Mouse (Mus musculus): ENCODE measurements around the gene Klk7.

Klk7 gene

DNA sequence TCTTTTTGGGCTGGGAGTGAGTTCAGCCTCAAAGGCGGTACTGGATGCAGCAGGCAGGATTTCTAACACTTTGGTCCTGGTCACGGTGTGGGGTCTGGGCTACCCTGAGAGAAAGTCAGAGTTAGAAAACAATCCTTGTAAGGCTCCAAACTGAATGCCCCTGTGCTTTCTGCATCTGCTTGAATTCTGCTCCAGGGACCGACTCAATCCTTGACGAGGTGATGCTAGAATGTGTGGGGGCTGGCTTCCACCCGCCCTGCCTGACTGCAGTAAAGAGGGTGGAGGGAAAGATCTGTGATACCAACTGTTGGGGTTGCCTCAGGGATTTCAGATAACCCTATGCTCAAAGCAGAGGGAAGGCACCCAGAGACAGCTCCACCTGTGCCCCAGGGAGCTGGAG lies at the start of gene Klk7:
Gene Klk7, plus strand, starts transcription at position 301 of the 400 bp plus-strand sequence.
- DNase-seq, result no peak

DNA sequence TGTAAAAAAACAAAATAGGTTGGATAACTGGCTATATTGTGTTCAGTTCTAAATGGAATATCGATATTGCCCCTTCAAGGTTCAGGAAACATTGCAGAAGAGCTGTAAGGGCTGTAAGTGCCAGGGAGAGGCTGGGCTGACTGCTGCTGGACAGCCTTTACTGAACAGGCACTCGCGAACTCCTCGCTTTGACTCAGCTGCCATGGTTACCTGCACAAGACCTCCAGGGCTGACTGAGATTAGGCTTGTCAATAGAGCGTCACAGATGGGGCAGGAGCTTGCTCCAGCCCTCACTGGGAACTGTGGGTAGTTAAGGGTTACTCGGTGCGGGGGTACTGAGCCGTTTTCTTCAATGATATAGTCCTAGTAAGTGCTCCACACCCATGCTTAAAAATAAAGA lies 44.6 kb upstream of the Klk7 start:
- DNase-seq, result no peak

DNA sequence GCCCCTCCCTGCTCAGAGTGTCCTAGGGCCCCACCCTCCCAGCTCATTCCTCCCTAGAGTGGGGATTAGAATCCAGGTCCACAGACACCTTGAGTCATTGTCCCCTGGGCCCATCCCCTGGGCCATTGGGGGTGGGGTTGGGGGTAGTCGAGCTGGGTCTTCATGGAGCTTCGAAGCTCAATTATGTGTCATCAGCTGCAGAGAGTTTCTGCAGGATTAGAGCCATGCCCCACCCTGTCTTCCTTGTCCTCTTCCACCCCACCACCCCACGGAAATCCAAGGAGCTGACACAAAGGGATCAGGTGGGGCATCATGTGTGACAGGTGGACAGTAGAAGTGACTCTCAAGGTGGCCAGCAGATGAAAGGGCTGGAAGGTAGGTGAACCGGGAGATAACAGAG lies 42.5 kb upstream of the Klk7 start, which contains the start of gene Klk12:
Gene Klk12, plus strand, starts transcription at position 301 of the 400 bp plus-strand sequence.
- DNase-seq, result no peak

DNA sequence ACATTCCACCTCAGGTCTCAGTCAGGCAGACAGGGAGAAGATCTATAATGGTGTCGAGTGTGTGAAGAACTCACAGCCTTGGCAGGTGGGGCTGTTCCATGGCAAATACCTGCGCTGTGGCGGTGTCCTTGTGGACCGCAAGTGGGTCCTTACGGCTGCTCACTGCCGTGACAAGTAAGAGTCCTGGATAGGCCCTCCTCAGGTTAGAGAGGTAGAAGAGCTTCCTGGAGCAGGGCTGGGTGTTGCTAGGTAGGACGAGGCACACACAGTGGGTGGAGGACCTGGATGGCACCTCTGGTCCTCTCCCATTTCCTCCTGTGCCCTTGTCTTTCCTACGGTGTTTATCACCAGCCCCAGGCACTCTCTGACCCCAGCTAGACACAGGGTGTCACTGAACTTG lies 41.5 kb upstream of the Klk7 start:
- no peak for DNase-seq

DNA sequence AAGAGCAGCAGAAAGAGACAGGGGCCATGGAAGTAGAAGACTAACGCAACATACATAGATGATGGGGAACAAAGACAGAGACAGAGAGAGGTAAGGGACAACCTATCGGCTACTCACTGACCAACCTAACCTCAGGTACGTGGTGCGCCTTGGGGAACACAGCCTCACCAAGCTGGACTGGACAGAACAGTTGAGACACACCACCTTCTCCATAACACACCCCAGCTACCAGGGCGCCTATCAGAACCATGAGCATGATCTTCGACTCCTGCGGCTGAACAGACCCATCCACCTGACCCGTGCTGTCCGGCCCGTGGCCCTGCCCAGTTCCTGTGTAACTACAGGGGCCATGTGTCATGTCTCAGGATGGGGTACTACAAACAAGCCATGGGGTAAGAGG lies 40.4 kb upstream of the Klk7 start:
- DNase-seq, result no peak

DNA sequence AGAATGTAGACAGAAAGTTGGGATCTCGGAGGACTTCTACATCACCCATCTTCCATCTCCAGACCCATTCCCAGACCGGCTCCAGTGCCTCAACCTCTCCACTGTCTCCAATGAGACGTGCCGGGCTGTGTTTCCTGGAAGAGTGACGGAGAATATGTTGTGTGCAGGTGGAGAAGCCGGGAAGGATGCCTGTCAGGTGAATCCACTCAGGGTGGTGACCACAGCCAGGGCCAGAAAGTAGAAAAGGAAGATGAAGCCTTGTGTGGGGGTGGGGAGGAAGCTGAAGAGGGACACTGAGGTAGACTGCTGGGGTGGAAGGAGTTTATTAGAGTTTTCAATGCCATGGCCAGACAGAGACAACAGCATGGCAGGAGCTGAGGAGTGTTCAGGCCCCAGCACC lies 39.2 kb upstream of the Klk7 start:
- no peak for DNase-seq

DNA sequence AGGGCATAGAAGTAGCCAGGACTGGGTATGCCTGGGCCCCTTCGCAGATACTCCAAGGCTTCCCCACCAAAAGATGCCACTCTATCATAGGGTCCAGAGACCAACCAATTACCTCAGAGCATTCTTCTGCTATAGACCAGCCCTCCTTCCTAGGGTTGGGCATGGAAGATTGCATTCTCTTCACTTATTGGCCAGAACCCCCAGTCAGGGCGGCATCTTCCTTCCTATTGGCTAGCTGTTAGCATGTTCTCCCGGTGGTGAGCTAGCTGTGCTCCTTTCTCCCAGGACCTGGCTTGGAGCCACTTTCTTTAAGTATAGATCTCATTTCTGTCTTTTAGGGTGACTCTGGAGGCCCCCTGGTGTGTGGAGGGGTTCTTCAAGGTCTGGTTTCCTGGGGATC lies 38.2 kb upstream of the Klk7 start:
- no peak for DNase-seq

DNA sequence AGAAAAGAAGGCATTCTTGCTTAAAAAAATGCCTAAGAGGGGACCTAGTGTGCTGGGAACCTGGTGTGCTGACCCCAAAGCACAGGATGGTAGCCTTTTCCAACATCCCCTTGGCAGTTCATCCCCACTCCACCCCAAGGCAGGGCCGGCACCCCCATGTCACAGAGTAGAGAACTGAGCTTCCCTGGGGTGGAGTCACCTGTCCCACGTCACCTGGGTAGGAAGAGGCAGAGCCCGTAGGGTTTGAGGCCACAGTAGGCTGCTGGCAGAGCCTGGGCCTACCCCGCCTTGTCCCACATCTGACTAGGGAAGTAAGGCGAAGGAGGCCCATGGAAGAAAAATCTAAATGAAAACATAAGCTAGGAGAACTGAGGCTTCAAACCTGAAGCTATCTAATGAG lies 36.7 kb upstream of the Klk7 start, which contains the start of gene Klk11:
Gene Klk11, plus strand, starts transcription at position 241 of the 400 bp plus-strand sequence.
- no peak for DNase-seq

DNA sequence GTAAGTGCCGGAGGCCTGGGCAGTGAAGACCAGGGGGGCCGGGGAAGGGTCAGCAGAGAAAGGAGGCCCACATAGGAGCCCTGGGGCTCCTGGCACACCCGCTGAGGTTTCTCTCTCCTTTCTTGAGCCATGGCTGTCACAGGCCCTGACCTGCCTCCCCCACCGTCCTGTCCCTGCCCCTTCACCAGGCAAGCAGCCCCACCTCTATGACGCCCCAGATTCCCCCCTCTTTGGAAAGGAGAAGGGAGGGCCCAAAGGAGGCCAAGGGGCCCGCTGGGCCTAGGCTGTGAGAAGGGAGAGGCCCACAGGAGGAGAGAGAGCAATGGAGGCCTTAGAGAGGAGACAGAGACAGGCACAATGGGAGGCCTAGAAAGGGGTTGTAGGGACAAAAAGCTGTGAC lies 36.3 kb upstream of the Klk7 start:
- no peak for DNase-seq

DNA sequence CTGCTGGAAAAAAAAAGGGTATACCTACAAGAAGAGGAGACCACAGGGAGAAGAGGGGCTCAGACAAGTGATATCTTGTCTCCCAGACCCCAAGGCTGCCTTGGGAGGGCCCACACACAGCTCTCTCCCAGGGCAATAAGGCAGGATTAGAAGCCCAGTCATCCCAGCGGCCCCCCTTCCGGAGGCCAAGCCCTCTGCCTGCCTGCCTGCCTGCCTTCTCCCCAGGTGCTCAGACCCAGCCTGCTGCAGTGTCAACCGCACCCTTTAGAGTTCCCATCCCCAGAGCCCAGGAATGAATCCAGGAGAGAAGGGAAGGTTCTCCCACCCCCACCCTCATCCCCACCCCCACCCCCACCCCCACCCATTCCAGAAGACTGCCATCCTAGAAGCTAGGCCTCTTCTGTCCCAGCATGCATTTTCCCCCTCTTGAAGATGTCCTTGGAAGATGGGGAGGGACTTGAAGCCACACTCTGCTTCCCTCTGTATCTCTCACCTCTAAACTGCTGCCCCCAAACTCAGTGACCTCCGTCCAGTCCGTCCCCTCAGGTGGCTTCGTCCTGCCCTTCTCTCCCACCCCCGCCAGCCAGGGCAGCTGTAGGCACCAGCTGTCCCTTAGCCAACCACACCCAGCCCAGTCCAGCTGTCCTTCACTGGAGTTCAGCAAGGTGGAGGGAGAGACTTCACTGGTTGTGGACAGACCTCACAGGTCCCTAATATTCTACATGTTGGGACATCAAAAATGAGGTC lies 35.6 kb upstream of the Klk7 start:
- no peak for DNase-seq

DNA sequence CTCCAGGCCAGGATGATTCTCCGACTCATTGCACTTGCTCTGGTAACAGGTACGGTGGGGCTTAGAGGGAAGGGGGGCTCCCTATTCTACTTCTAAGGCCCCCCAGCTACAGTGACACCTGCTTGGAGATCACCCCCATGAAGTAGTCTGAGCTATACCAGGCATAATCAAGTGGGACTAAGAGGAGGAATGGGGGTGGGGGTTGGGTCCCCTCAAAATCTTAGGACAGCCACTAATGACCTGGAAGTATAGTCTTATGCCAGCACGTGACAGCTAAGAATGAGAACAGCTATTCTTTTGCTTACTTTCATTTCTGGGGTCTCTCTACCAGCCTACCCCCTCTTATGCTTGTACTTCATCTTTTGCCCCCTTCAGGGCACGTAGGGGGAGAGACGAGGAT lies 34.6 kb upstream of the Klk7 start:
- no peak for DNase-seq

DNA sequence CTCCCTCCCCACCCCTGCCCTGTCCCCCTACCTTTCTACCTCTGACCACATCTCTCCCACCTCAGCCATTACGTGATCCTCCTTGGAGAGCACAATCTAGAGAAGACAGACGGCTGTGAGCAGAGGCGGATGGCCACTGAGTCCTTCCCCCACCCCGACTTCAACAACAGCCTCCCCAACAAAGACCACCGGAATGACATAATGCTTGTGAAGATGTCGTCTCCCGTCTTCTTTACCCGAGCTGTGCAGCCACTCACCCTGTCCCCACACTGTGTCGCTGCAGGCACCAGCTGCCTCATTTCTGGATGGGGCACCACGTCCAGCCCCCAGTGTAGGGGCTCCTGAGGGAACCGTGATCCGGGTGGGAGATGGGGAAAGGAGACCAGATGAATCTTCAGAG lies 33.7 kb upstream of the Klk7 start:
- no peak for DNase-seq

DNA sequence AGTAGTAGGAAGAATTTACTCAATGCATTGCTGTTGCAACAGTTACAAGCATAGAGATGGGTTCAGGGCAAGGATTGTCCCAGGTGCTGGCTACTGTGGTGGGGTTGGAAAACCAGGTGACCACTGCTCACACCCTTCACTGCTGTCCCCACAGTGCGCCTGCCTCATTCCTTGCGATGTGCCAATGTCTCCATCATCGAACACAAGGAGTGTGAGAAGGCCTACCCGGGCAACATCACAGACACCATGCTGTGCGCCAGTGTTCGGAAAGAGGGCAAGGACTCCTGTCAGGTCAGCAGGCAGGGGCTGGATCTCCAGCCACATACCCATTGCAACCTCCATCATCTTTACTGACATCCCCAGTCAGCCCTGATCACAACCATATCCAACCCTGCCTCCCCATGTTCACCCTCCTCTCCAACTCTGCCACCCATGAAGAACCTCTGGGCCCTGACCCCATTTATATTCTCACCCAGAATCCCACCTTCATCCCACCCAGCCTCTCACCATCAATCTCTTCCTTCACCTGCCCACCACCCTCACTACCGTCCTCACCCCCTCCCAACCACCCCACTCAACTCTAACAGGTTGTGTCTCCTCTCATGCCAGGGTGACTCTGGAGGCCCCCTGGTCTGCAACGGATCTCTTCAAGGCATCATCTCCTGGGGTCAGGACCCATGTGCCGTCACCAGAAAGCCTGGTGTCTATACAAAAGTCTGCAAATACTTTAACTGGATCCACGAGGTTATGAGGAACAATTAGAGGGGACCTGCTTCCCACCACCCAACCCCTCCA lies 32.7 kb upstream of the Klk7 start:
- DNase-seq, result no peak

DNA sequence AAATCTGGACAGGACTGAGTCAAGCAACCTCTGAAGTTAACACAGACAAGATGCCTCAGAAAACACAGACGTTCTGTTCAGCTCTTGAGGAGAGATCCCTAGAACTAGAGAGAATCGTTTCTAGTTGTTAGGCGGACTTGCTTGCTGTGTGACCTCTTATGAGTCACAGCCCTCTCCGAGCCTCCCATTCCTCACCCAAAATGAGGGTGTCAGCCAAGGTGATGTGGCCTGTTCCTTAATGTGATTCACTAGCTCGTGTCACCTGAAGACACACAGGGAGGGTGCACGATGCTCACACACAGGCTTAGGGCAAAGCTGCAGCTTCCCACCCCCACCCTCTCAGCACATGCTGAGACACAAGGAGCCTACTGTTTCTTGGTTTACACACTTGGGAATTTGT lies 30.9 kb upstream of the Klk7 start:
- DNase-seq, result no peak

DNA sequence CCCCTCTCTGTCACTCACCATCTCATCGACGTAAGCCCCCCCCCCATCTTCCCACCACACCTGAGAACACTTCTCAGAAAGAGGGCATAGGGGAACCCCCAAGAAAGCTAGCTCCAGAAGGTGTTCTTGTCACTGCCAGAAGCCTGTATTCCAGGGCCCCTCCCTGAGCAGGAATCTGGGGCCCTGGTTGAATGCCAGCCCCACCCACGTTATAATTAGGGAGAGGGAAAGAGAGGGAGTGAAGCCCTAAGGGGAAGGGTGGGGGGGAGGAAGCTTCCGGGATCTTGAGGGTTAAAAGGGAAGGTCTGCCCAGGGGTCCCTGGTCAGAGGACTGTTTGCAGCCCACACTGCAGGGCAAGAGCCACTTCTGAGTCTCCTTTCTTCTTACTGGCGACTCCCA lies 30.3 kb upstream of the Klk7 start, which contains the start of gene Klk10:
Gene Klk10, plus strand, starts transcription at position 290 of the 400 bp plus-strand sequence.
- no peak for DNase-seq

DNA sequence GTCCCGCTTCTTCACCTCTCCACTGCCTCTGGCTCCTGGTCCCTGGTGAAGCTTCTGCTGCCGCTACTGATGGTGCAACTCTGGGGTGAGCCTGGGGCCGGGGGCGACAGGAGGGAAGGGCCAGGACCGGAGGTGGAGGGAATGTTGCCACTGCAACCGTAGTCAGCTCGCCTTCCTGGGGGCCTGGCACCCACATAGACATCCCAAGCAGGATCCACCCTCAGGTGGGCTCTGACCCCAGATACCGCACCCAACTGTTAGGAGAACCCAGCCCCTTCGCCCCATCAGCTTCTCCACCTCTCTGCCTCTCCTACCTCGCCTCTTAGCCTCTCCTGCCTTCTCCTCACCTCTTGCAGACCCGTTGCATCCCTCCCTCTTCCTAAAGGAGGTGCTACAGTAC lies 29.6 kb upstream of the Klk7 start:
- no peak for DNase-seq

DNA sequence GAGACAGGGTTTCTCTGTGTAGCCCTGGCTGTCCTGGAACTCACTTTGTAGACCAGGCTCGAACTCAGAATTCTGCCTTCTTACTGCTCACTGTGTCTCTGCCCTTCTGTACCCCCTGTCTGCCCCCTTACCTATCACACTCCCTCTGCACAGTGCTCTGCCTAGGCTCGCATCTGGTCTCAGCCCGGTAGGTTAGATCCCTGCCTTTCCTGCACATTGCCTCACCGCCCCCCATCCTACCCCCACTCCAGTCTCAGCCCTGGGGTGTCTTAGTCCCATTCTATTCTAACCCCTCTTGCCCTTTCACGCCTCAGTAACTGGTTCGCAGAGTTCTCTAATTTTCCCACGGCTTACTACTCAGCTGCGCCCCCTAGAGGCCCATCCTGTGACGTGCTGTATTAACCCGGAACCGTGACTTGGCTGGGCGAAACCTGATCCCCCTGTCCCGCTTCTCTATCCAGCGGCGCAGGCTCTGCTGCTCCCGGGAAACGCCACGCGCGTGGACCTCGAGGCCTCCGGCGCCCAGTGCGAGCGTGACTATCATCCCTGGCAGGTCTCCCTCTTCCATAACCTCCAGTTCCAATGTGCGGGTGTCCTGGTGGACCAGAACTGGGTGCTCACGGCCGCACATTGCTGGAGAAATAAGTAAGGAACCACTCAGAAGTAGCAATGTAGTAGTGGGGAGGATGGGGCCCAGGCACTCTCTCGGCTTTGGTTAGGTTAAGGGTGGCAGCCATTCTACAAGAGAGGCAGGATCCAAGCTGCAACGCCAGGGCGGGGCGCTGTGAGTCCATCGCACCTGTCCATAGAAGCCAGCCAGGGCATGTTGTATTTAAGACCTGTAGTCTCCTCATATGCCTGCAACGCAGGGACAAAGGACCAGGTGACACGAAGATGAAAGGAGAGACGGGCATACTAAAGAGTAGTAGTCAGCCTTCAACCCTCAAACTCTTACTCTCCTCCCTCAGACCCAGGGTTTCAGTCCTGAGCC lies 28.5 kb upstream of the Klk7 start:
- peak; percentile 67 to 91 for DNase-seq

DNA sequence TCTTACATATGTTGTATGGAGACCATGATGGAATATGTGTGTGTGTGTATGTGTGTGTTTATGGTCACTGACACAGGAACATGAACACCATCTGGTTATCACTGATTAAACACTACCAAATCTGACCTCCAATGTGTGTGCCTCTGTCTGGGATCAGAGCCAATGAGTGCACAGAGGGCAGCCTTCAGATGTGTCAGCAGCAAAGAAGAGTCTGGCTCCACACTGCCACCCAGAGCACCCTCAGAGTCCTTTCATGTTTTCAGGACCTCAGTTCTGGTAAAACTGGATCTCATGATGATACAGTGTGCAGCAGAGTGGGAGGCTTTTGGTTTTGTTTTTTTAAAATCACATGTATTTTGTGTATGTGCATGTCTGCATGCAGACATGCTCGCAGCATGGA lies 25.8 kb upstream of the Klk7 start:
- DNase-seq, result peak; percentile 14 to 59

DNA sequence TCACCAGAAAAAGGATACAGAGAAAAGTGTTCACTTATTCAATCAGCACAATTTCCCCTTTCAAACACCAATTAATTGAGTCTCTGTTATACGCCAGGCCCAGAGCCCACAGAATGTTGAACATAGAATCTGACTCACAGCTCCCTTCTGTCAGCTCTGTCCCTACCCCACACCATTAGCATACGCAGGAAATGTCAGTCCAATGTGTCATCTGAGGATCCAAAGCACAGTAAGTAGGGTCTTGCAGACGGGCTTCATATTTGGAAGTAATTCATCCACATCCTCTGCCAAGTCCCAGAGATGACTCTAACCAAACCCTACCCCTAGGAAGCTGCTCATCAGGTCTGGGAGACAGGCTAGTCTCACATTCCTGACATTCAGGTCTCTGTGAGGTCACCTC lies 23.0 kb upstream of the Klk7 start:
- DNase-seq, result no peak

DNA sequence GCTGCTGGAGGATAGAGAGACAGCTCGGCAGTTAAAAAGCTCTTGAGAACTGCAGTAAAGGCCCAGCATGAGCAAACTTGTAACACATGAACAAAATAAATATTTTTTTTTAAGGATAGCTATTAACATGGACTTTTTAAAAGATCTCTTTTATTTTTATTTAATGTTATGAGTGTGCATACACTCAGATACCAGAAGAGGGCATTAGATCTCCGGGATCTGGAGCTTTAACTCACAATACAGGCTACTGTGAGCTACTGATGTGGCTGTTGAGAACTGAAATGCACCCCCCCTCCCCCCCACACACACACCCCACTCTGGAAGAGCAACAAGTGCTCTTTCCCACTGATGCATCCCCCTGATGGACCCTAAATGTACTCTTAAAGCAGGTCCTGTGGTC lies 21.8 kb upstream of the Klk7 start:
- DNase-seq, result no peak

DNA sequence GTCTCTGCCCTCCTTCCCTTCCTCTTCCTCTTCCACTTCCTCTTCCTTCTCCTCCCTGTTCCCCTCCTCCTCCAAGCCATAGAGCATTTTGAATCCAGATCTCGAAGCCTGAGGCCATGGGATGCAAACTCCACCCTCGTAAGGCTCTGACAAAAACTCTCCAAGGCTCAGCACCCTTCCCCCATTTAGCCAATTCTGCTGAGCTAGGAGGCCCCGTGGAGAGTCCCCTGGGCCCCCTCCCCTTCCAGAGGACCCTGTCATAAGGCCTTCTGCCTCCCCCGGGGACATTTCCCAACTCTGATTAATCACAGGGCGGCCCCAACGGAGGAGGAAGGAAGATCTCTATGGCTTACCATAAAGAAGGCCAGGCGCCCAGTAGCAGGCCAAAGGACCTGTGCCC lies 19.5 kb upstream of the Klk7 start, which contains the start of gene Klk9:
Gene Klk9, plus strand, starts transcription at position 301 of the 400 bp plus-strand sequence.
- DNase-seq, result no peak

DNA sequence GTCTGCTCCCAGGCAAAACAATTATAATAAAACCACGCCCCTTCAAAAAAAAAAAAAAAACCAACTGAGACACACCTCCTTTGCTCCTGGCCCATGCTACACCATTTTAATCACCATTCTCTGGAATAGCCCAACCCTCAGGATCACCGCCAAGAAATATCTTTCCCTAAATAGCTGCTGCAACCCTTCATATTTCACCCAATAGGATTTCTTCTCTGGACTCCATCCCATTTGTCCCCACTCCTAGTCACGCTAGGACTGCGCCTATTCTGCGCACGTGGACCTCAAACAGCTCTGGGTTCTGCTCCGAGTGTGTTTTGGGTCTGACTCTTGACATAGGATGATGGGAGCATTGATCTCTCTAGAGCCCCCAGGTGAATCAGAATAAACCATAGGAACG lies 14.7 kb upstream of the Klk7 start:
- no peak for DNase-seq

DNA sequence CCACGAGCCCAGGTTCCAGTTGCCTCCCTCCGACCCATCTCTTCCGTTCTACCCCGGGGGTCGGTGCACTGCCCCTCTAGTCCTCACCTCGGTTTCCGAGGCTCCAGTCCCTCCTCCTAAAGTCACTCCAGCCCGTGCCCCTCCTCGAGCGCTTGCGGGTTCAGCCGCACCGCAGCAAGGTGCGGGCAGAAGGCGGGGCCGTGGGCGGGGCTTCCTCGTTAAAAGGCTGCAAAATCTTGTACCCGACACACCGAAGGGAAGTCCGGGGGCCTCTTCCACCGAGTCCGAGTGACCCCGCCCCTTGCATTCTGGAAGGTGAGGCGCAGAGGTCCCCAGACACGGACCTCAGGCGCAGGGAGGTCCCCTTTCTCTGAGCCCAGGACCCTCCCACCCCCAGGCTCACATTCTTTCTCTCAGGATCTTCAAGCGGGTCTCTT lies 13.7 kb upstream of the Klk7 start, which contains the start of gene Klk8:
Gene Klk8, plus strand, starts transcription at position 245 of the 437 bp plus-strand sequence.
- peak; percentile 13 to 55 for DNase-seq

Measured in kidney, postnatal 36 days (tissue).